9 mouse cellular contexts compared by ENCODE assay signal in the genomic region with DNA sequence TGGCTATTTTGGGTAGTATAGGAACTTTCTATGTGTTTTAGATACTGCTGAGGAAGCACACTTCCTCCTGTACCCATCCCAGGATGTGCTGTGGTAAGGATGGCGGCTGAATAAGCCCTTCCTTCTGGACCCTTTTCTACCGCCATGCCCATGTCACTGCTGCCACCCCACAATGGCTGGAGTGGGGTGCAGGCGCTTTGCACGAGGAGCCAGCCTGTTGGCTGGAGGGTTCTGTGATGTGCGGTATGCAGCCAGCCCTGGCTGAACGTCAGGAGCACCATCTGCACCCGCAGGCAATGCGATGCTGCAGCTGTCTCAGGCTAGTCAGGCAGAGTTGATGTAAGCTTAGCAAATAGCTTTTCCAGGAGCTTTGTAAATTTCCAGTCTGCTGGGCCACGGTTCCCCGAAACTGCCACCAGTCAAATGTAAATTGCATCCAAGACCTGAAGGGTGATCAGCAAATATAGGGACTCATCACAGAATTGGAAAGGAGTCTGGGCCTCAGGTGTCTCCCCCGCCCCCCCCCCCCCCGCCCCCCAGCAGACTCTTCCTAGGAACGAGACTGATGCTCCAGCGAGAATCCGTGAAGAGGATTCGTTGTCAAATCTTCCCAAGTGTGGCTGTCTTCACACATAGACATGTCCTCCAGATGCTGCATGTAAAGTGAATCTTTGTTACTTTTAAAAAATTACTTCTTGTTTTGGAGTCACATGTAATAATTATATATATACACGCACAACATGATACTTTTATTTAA.
A peak's percentile ranks its signal among the peaks of the same experiment; 100 is the strongest.
DNase-seq lines count a peak whose midpoint lies in the region; ATAC-seq and TF ChIP-seq lines count a peak whose summit lies in the region.
"Had no signal": no experiment of that assay in that cellular context is flagged by ENCODE, and none has a peak within 500 bp of the region (broad histone marks: within the 10 kb centered on the region; RNA-seq: fewer than 3 reads in every experiment).

No protein-coding gene starts in this region.

- H3K4me3 ChIP-seq in forebrain, embryonic 13.5 days, result no peak overlapping the region
- no peak overlapping the region for H3K4me3 ChIP-seq in forebrain, embryonic 11.5 days (ENCODE audit: low read depth, low read length)
- H3K4me3 ChIP-seq in myocyte, result no peak overlapping the region
- H3K4me3 ChIP-seq in intestine, embryonic 16.5 days (ENCODE audit: low read length), result no peak overlapping the region
- H3K4me3 ChIP-seq: lung, embryonic 15.5 days had no signal

- DNase-seq in forebrain, embryonic 11.5 days (ENCODE audit: low spot score), result no peak
- peak; percentile 76 to 84 for DNase-seq in layer of hippocampus, postnatal 14 days (ENCODE audit: low spot score in 2 of 2)
- peak; percentile 53 for DNase-seq in thymus, postnatal 4 days
- DNase-seq in lung, postnatal 10 days, result no peak

- no peaks in the 10 kb centered on the region for H3K27me3 ChIP-seq in forebrain, embryonic 13.5 days
- H3K27me3 ChIP-seq in forebrain, embryonic 11.5 days (ENCODE audit: control insufficient read depth, insufficient read depth, low read length), result no peaks in the 10 kb centered on the region
- H3K27me3 ChIP-seq in myocyte (ENCODE audit: control insufficient read depth, insufficient read depth, insufficient read length), result no peaks in the 10 kb centered on the region
- H3K27me3 ChIP-seq in intestine, embryonic 16.5 days (replicated peaks; ENCODE audit: control insufficient read depth, insufficient read depth, low read length), result no peaks in the 10 kb centered on the region
- H3K27me3 ChIP-seq: lung, embryonic 15.5 days had no signal

- H3K27ac ChIP-seq in forebrain, embryonic 13.5 days, result peak overlapping the region; percentile 60
- no peak overlapping the region for H3K27ac ChIP-seq in forebrain, embryonic 11.5 days (ENCODE audit: low read depth, low read length)
- H3K27ac ChIP-seq in intestine, embryonic 16.5 days (ENCODE audit: low read length), result no peak overlapping the region
- H3K27ac ChIP-seq: lung, embryonic 15.5 days had no signal

- 49% methylated on average over 17 of the region's 17 CpGs for WGBS in forebrain, embryonic 13.5 days
- WGBS in forebrain, embryonic 11.5 days, result 61% methylated on average over 17 of the region's 17 CpGs
- WGBS in intestine, embryonic 16.5 days, result 46% methylated on average over 17 of the region's 17 CpGs

- peak; percentile 90 for ATAC-seq in forebrain, embryonic 13.5 days
- ATAC-seq in forebrain, embryonic 11.5 days (replicated peaks; ENCODE audit: low FRiP score), result no peak
- ATAC-seq in intestine, embryonic 16.5 days, result no peak
- ATAC-seq in erythroid progenitor cell, adult 5-6 weeks (replicated peaks; ENCODE audit: low FRiP score, poor library complexity, severe bottlenecking), result no peak

- TF ChIP-seq POLR2A in myocyte (IDR thresholded peaks at IDR 0.05; ENCODE audit: insufficient read length, low read depth), result no peak

- no peaks in the 10 kb centered on the region for H3K79me2 ChIP-seq in myocyte (ENCODE audit: control insufficient read depth, insufficient read depth)

- H3K9me3 ChIP-seq in forebrain, embryonic 13.5 days (replicated peaks), result no peaks in the 10 kb centered on the region
- no peaks in the 10 kb centered on the region for H3K9me3 ChIP-seq in forebrain, embryonic 11.5 days (ENCODE audit: control insufficient read depth, low read length)
- H3K9me3 ChIP-seq in intestine, embryonic 16.5 days (ENCODE audit: control insufficient read depth, low read length), result no peaks in the 10 kb centered on the region
- H3K9me3 ChIP-seq: lung, embryonic 15.5 days had no signal

- no peak overlapping the region for H3K4me2 ChIP-seq in forebrain, embryonic 13.5 days
- H3K4me2 ChIP-seq in forebrain, embryonic 11.5 days (ENCODE audit: low read depth, low read length, severe bottlenecking), result no peak overlapping the region
- H3K4me2 ChIP-seq in myocyte (ENCODE audit: low read depth), result no peak overlapping the region
- H3K4me2 ChIP-seq in intestine, embryonic 16.5 days (ENCODE audit: low read depth, low read length), result no peak overlapping the region
- H3K4me2 ChIP-seq: lung, embryonic 15.5 days had no signal

- H3K36me3 ChIP-seq in forebrain, embryonic 13.5 days (ENCODE audit: poor library complexity, severe bottlenecking), result no peaks in the 10 kb centered on the region
- no peaks in the 10 kb centered on the region for H3K36me3 ChIP-seq in forebrain, embryonic 11.5 days (ENCODE audit: control insufficient read depth, insufficient read depth, low read length)
- no peaks in the 10 kb centered on the region for H3K36me3 ChIP-seq in myocyte (ENCODE audit: control insufficient read depth, insufficient read depth)
- H3K36me3 ChIP-seq in intestine, embryonic 16.5 days (ENCODE audit: control insufficient read depth, insufficient read depth, low read length), result no peaks in the 10 kb centered on the region
- H3K36me3 ChIP-seq: lung, embryonic 15.5 days had no signal

- no peak overlapping the region for H3ac ChIP-seq in myocyte (ENCODE audit: control insufficient read depth, insufficient read length)

- peaks cover 8% of the 10 kb centered on the region for H3K4me1 ChIP-seq in forebrain, embryonic 13.5 days
- H3K4me1 ChIP-seq in forebrain, embryonic 11.5 days (replicated peaks; ENCODE audit: control insufficient read depth, insufficient read depth, low read length), result no peaks in the 10 kb centered on the region
- peaks cover 6% of the 10 kb centered on the region; the same call in 1 of the 2 replicates for H3K4me1 ChIP-seq in intestine, embryonic 16.5 days (ENCODE audit: control insufficient read depth, insufficient read depth, low read length)

- H3K9ac ChIP-seq in forebrain, embryonic 13.5 days, result no peak overlapping the region
- H3K9ac ChIP-seq in forebrain, embryonic 11.5 days (ENCODE audit: low read length), result no peak overlapping the region
- H3K9ac ChIP-seq in intestine, embryonic 16.5 days (ENCODE audit: low read depth, low read length), result no peak overlapping the region
- H3K9ac ChIP-seq: lung, embryonic 15.5 days had no signal

TF ChIP-seq in myocyte, 11 proteins besides CTCF, POLR2A, EP300 and RAD21:
- TF ChIP-seq POLR2AphosphoS2 (IDR thresholded peaks at IDR 0.05; ENCODE audit: insufficient read length, low read depth) (no peak), CEBPB (IDR thresholded peaks at IDR 0.05; ENCODE audit: insufficient read depth, poor library complexity, severe bottlenecking) (no peak), SRF (IDR thresholded peaks at IDR 0.05; ENCODE audit: control insufficient read depth, insufficient read length, low read depth) (no peak), TCF3 (IDR thresholded peaks at IDR 0.05; ENCODE audit: insufficient read length, low read depth) (peak; percentile 9), MAX (IDR thresholded peaks at IDR 0.05; ENCODE audit: low read depth) (no peak), TCF12 (IDR thresholded peaks at IDR 0.05; ENCODE audit: insufficient read depth, poor library complexity, severe bottlenecking) (no peak), USF1 (IDR thresholded peaks at IDR 0.05; ENCODE audit: low read depth) (no peak), REST (IDR thresholded peaks at IDR 0.05; ENCODE audit: insufficient read depth, insufficient read length) (no peak), MYOG (IDR thresholded peaks at IDR 0.05; ENCODE audit: control insufficient read depth in 1 of 3, insufficient read depth in 1 of 3, insufficient read length in 2 of 3, low read depth in 2 of 3) (peak; percentile 75 to 91 (median 90)), MYOD1 (IDR thresholded peaks at IDR 0.05; ENCODE audit: control insufficient read depth in 1 of 3, insufficient read length in 2 of 3, low read depth in 2 of 3) (peak in 2 of 3 experiments; percentile 84 to 91), E2F4 (IDR thresholded peaks at IDR 0.05; ENCODE audit: insufficient read depth) (no peak)

Comparison
In these comparisons a context has a peak if more than half of its experiments do, and no peak if none do; other contexts are left out.
1. DNase-seq: peak in layer of hippocampus, postnatal 14 days (2 of 2) and thymus, postnatal 4 days (single experiment); none in forebrain, embryonic 11.5 days (single experiment) and lung, postnatal 10 days (single experiment).